Mouse (Mus musculus) layer of hippocampus, postnatal 14 days (tissue): ENCODE results near the gene Ndn. TPM values are rescaled to one million over a fixed set of nuclear protein-coding genes. Genes with fewer than 3 reads are reported as not detected.

ENCODE experiments used
- total RNA-seq, 2 experiments: library from RNA; stranded (reverse); gene quantifications; 2 replicates each; pipeline ENCODE4 v1.2.3; 2021

Ndn gene
- total RNA-seq, 2 experiments from 2014 or later = 157 to 162 TPM

Other genes with a start within 250 kb of the Ndn start
- 1 to 10 TPM; 2.9 to 4.0 TPM for gene Magel2, start 30.4 kb downstream of the Ndn start, total RNA-seq
- gene Mkrn3, start 73.6 kb downstream of the Ndn start, total RNA-seq = 10 to 100 TPM; 15.3 to 15.4 TPM
- 1 to 10 TPM; 1.2 to 1.4 TPM for gene Peg12, start 117.9 kb downstream of the Ndn start, total RNA-seq